Mouse (Mus musculus): Measurements from ENCODE around the gene Cdk14. TPM values are rescaled to one million over a fixed set of nuclear protein-coding genes. Genes with fewer than 3 reads are reported as not detected.
A peak's percentile ranks its signal among the peaks of the same experiment; 100 is the strongest.

Gene Cdk14
- polyA plus RNA-seq, 1 experiment from 2014 or later = 42.2 TPM

GRCm38 (mm10) chr5:4877131-4877631, 542.9 kb downstream of the Cdk14 start:
- ATAC-seq (ENCODE audit: low FRiP score) = peak; percentile 14; the same call in 1 of the 2 replicates
- Histone ChIP-seq H3K9me3 (replicated peaks) (no peaks in the 10 kb centered on the region), H3K36me3 (no peaks in the 10 kb centered on the region), H3K9ac (replicated peaks) (no peak overlapping the region), H3K4me1 (peaks cover 11% of the 10 kb centered on the region), H3K27ac (replicated peaks) (no peak overlapping the region), H3K4me2 (no peak overlapping the region), H3K27me3 (replicated peaks) (no peaks in the 10 kb centered on the region), H3K4me3 (replicated peaks) (no peak overlapping the region)
- WGBS = 18% methylated on average over 5 of the region's 5 CpGs

- WGBS = 82% methylated on average over 15 of the region's 15 CpGs
- 0 out of 2 replicates have a peak, but pooled peaks have one; percentile 28 for ATAC-seq (ENCODE audit: low FRiP score)
- Histone ChIP-seq H3K9ac (replicated peaks) (no peak overlapping the region), H3K36me3 (no peaks in the 10 kb centered on the region), H3K4me1 (peaks cover 11% of the 10 kb centered on the region), H3K4me3 (replicated peaks) (no peak overlapping the region), H3K27ac (replicated peaks) (no peak overlapping the region), H3K4me2 (no peak overlapping the region), H3K9me3 (replicated peaks) (no peaks in the 10 kb centered on the region), H3K27me3 (replicated peaks) (no peaks in the 10 kb centered on the region)
These were observed 543.4 kb downstream of the Cdk14 start for GRCm38 (mm10) chr5:4876653-4877091.

GRCm38 (mm10) chr5:4870041-4870726, 549.9 kb downstream of the Cdk14 start:
- H3K4me1 ChIP-seq = peaks cover 11% of the 10 kb centered on the region
- H3K27ac ChIP-seq (replicated peaks) = no peak overlapping the region
- 29% methylated on average over 4 of the region's 4 CpGs for WGBS
- no peak overlapping the region for H3K4me3 ChIP-seq (replicated peaks)
- no peak for ATAC-seq (ENCODE audit: low FRiP score)
- H3K9me3 ChIP-seq (replicated peaks) = no peaks in the 10 kb centered on the region
- peaks cover 9% of the 10 kb centered on the region; the same call in 1 of the 2 replicates for H3K27me3 ChIP-seq (replicated peaks)
- no peak overlapping the region for H3K4me2 ChIP-seq
- H3K36me3 ChIP-seq = no peaks in the 10 kb centered on the region
- no peak overlapping the region for H3K9ac ChIP-seq (replicated peaks)

GRCm38 (mm10) chr5:4868563-4869120, 551.5 kb downstream of the Cdk14 start:
- Histone ChIP-seq H3K4me1 (peaks cover 11% of the 10 kb centered on the region), H3K9ac (replicated peaks) (no peak overlapping the region), H3K9me3 (replicated peaks) (no peaks in the 10 kb centered on the region), H3K27me3 (replicated peaks) (peaks cover 12% of the 10 kb centered on the region; the same call in 1 of the 2 replicates), H3K27ac (replicated peaks) (no peak overlapping the region), H3K4me2 (no peak overlapping the region), H3K4me3 (replicated peaks) (no peak overlapping the region), H3K36me3 (no peaks in the 10 kb centered on the region)
- no peak for ATAC-seq (ENCODE audit: low FRiP score)
- 40% methylated on average over 6 of the region's 6 CpGs for WGBS

- 28% methylated on average over 6 of the region's 6 CpGs for WGBS
- Histone ChIP-seq H3K27ac (replicated peaks) (no peak overlapping the region), H3K4me1 (peaks cover 11% of the 10 kb centered on the region), H3K9ac (replicated peaks) (no peak overlapping the region), H3K4me2 (no peak overlapping the region), H3K9me3 (replicated peaks) (no peaks in the 10 kb centered on the region), H3K4me3 (replicated peaks) (no peak overlapping the region), H3K36me3 (no peaks in the 10 kb centered on the region), H3K27me3 (replicated peaks) (peaks cover 12% of the 10 kb centered on the region; the same call in 1 of the 2 replicates)
- ATAC-seq (ENCODE audit: low FRiP score) = no peak
These were observed 552.1 kb downstream of the Cdk14 start for GRCm38 (mm10) chr5:4867849-4868562.

GRCm38 (mm10) chr5:4866945-4867344, 553.2 kb downstream of the Cdk14 start:
- Histone ChIP-seq H3K9me3 (replicated peaks) (no peaks in the 10 kb centered on the region), H3K4me3 (replicated peaks) (no peak overlapping the region), H3K4me1 (peaks cover 11% of the 10 kb centered on the region), H3K9ac (replicated peaks) (no peak overlapping the region), H3K27me3 (replicated peaks) (peaks cover 12% of the 10 kb centered on the region; the same call in 1 of the 2 replicates), H3K4me2 (no peak overlapping the region), H3K27ac (replicated peaks) (no peak overlapping the region), H3K36me3 (no peaks in the 10 kb centered on the region)
- no peak for ATAC-seq (ENCODE audit: low FRiP score)
- 73% methylated on average over 8 of the region's 8 CpGs for WGBS

- Histone ChIP-seq H3K9ac (replicated peaks) (no peak overlapping the region), H3K4me2 (no peak overlapping the region), H3K27me3 (replicated peaks) (peaks cover 12% of the 10 kb centered on the region; the same call in 1 of the 2 replicates), H3K9me3 (replicated peaks) (no peaks in the 10 kb centered on the region), H3K4me1 (peaks cover 15% of the 10 kb centered on the region), H3K27ac (replicated peaks) (no peak overlapping the region), H3K36me3 (no peaks in the 10 kb centered on the region), H3K4me3 (replicated peaks) (no peak overlapping the region)
- 36% methylated on average over 1 of the region's 1 CpGs for WGBS
- ATAC-seq (ENCODE audit: low FRiP score) = no peak
These were observed 554.0 kb downstream of the Cdk14 start for GRCm38 (mm10) chr5:4866099-4866498.

GRCm38 (mm10) chr5:4861592-4861991, 558.5 kb downstream of the Cdk14 start:
- H3K9ac ChIP-seq (replicated peaks) = no peak overlapping the region
- no peaks in the 10 kb centered on the region for H3K9me3 ChIP-seq (replicated peaks)
- 0 out of 2 replicates have a peak, but pooled peaks cover 4% of the 10 kb centered on the region for H3K4me1 ChIP-seq
- 87% methylated on average over 9 of the region's 9 CpGs for WGBS
- H3K27ac ChIP-seq (replicated peaks) = no peak overlapping the region
- no peak overlapping the region for H3K4me3 ChIP-seq (replicated peaks)
- no peak overlapping the region for H3K4me2 ChIP-seq
- ATAC-seq (ENCODE audit: low FRiP score) = no peak
- no peaks in the 10 kb centered on the region for H3K36me3 ChIP-seq
- H3K27me3 ChIP-seq (replicated peaks) = 0 out of 2 replicates have a peak, but pooled peaks cover 5% of the 10 kb centered on the region

- H3K4me2 ChIP-seq = no peak overlapping the region
- no peak overlapping the region for H3K27ac ChIP-seq (replicated peaks)
- H3K36me3 ChIP-seq = no peaks in the 10 kb centered on the region
- ATAC-seq (ENCODE audit: low FRiP score) = no peak
- no peaks in the 10 kb centered on the region for H3K9me3 ChIP-seq (replicated peaks)
- no peak overlapping the region for H3K4me3 ChIP-seq (replicated peaks)
- no peak overlapping the region for H3K9ac ChIP-seq (replicated peaks)
- H3K27me3 ChIP-seq (replicated peaks) = 0 out of 2 replicates have a peak, but pooled peaks cover 5% of the 10 kb centered on the region
- 72% methylated on average over 2 of the region's 2 CpGs for WGBS
- 0 out of 2 replicates have a peak, but pooled peaks cover 4% of the 10 kb centered on the region for H3K4me1 ChIP-seq
These were observed 559.0 kb downstream of the Cdk14 start for GRCm38 (mm10) chr5:4861141-4861540.

- H3K36me3 ChIP-seq = no peaks in the 10 kb centered on the region
- no peaks in the 10 kb centered on the region for H3K27me3 ChIP-seq (replicated peaks)
- WGBS = 28% methylated on average over 5 of the region's 5 CpGs
- no peak overlapping the region for H3K4me2 ChIP-seq
- no peaks in the 10 kb centered on the region for H3K9me3 ChIP-seq (replicated peaks)
- no peak overlapping the region for H3K9ac ChIP-seq (replicated peaks)
- H3K27ac ChIP-seq (replicated peaks) = no peak overlapping the region
- H3K4me1 ChIP-seq = 0 out of 2 replicates have a peak, but pooled peaks cover 4% of the 10 kb centered on the region
- peak; percentile 57; the same call in 1 of the 2 replicates for ATAC-seq (ENCODE audit: low FRiP score)
- H3K4me3 ChIP-seq (replicated peaks) = no peak overlapping the region
These were observed 562.0 kb downstream of the Cdk14 start for GRCm38 (mm10) chr5:4858032-4858641.

- Histone ChIP-seq H3K27ac (replicated peaks) (no peak overlapping the region), H3K4me2 (no peak overlapping the region), H3K36me3 (no peaks in the 10 kb centered on the region), H3K9ac (replicated peaks) (no peak overlapping the region), H3K4me3 (replicated peaks) (no peak overlapping the region), H3K9me3 (replicated peaks) (no peaks in the 10 kb centered on the region), H3K4me1 (no peaks in the 10 kb centered on the region), H3K27me3 (replicated peaks) (no peaks in the 10 kb centered on the region)
- ATAC-seq (ENCODE audit: low FRiP score) = no peak
- WGBS = 89% methylated on average over 2 of the region's 2 CpGs
These were observed 566.6 kb downstream of the Cdk14 start for GRCm38 (mm10) chr5:4853503-4853902.

All from neural tube, embryonic 15.5 days (tissue).